Mouse (Mus musculus): ENCODE data around the gene Pex7.

GRCm38 (mm10) chr10:19949106-19949505 is 41.6 kb upstream of the Pex7 start:
- no peak for TF ChIP-seq CTCF (IDR thresholded peaks at IDR 0.05; ENCODE audit: extremely low read depth, insufficient read depth, low read length)
- no peak for TF ChIP-seq POLR2A (IDR thresholded peaks at IDR 0.05; ENCODE audit: extremely low read depth, insufficient read depth, low read length)

All from cortical plate, adult 2 months (tissue).